Mouse (Mus musculus): Measurements from ENCODE around the gene Rnf114. TPM values are rescaled to one million over a fixed set of nuclear protein-coding genes. Genes with fewer than 3 reads are reported as not detected.

The Rnf114 gene
- polyA plus RNA-seq, 1 experiment from 2014 or later, result 67.1 TPM

- no peak overlapping the region for H3K27ac ChIP-seq (replicated peaks in 1 of 2; ENCODE audit: control insufficient read depth in 1 of 2, insufficient read depth in 1 of 2, low read depth in 2 of 2, low read length in 2 of 2)
- peaks cover 0 to 17% of the 10 kb centered on the region in 2 experiments; a peak in 3 of 4 replicates for H3K4me1 ChIP-seq (ENCODE audit: control insufficient read depth in 2 of 2, insufficient read depth in 2 of 2, low read length in 2 of 2)
- H3K4me3 ChIP-seq (ENCODE audit: control insufficient read depth in 1 of 2, insufficient read depth in 1 of 2, low read depth in 1 of 2, low read length in 2 of 2), result no peak overlapping the region
- H3K9me3 ChIP-seq (ENCODE audit: control insufficient read depth, low read length), result no peaks in the 10 kb centered on the region
- 90% methylated on average over 11 of the region's 11 CpGs for WGBS
- no peak overlapping the region for H3K9ac ChIP-seq (ENCODE audit: low read length)
- no peaks in the 10 kb centered on the region for H3K27me3 ChIP-seq (ENCODE audit: control insufficient read depth, insufficient read depth, low read length)
- peaks cover 45% of the 10 kb centered on the region for H3K36me3 ChIP-seq (ENCODE audit: control insufficient read depth, insufficient read depth, low read length)
- no peak overlapping the region for H3K4me2 ChIP-seq (ENCODE audit: low read length)
- ATAC-seq (ENCODE audit: insufficient number of reproducible peaks, insufficient read depth, low FRiP score, low read depth), result no peak
These were observed 7.5 kb upstream of the Rnf114 start for GRCm38 (mm10) chr2:167484932-167485331.

GRCm38 (mm10) chr2:167485501-167486377, 6.7 kb upstream of the Rnf114 start:
- Histone ChIP-seq H3K36me3 (ENCODE audit: control insufficient read depth, insufficient read depth, low read length) (peaks cover 40% of the 10 kb centered on the region), H3K9ac (ENCODE audit: low read length) (no peak overlapping the region), H3K27ac (replicated peaks in 1 of 2; ENCODE audit: control insufficient read depth in 1 of 2, insufficient read depth in 1 of 2, low read depth in 2 of 2, low read length in 2 of 2) (no peak overlapping the region), H3K9me3 (ENCODE audit: control insufficient read depth, low read length) (no peaks in the 10 kb centered on the region), H3K27me3 (ENCODE audit: control insufficient read depth, insufficient read depth, low read length) (no peaks in the 10 kb centered on the region), H3K4me1 (ENCODE audit: control insufficient read depth in 2 of 2, insufficient read depth in 2 of 2, low read length in 2 of 2) (peaks cover 0 to 18% of the 10 kb centered on the region in 2 experiments; a peak in 3 of 4 replicates), H3K4me3 (ENCODE audit: control insufficient read depth in 1 of 2, insufficient read depth in 1 of 2, low read depth in 1 of 2, low read length in 2 of 2) (no peak overlapping the region), H3K4me2 (ENCODE audit: low read length) (no peak overlapping the region)
- ATAC-seq (ENCODE audit: insufficient number of reproducible peaks, insufficient read depth, low FRiP score, low read depth), result no peak
- WGBS, result 80% methylated on average over 7 of the region's 7 CpGs

GRCm38 (mm10) chr2:167486573-167486972, 5.9 kb upstream of the Rnf114 start:
- H3K4me2 ChIP-seq (ENCODE audit: low read length), result no peak overlapping the region
- ATAC-seq (ENCODE audit: insufficient number of reproducible peaks, insufficient read depth, low FRiP score, low read depth), result no peak
- H3K27me3 ChIP-seq (ENCODE audit: control insufficient read depth, insufficient read depth, low read length), result no peaks in the 10 kb centered on the region
- H3K4me3 ChIP-seq (ENCODE audit: control insufficient read depth in 1 of 2, insufficient read depth in 1 of 2, low read depth in 1 of 2, low read length in 2 of 2), result no peak overlapping the region
- H3K27ac ChIP-seq (replicated peaks in 1 of 2; ENCODE audit: control insufficient read depth in 1 of 2, insufficient read depth in 1 of 2, low read depth in 2 of 2, low read length in 2 of 2), result no peak overlapping the region
- no peaks in the 10 kb centered on the region for H3K9me3 ChIP-seq (ENCODE audit: control insufficient read depth, low read length)
- 91% methylated on average over 4 of the region's 4 CpGs for WGBS
- peaks cover 5 to 27% of the 10 kb centered on the region in 2 experiments for H3K4me1 ChIP-seq (ENCODE audit: control insufficient read depth in 2 of 2, insufficient read depth in 2 of 2, low read length in 2 of 2)
- no peak overlapping the region for H3K9ac ChIP-seq (ENCODE audit: low read length)
- H3K36me3 ChIP-seq (ENCODE audit: control insufficient read depth, insufficient read depth, low read length), result peaks cover 36% of the 10 kb centered on the region

- Histone ChIP-seq H3K27ac (replicated peaks in 1 of 2; ENCODE audit: control insufficient read depth in 1 of 2, insufficient read depth in 1 of 2, low read depth in 2 of 2, low read length in 2 of 2) (no peak overlapping the region), H3K36me3 (ENCODE audit: control insufficient read depth, insufficient read depth, low read length) (peaks cover 32% of the 10 kb centered on the region), H3K4me3 (ENCODE audit: control insufficient read depth in 1 of 2, insufficient read depth in 1 of 2, low read depth in 1 of 2, low read length in 2 of 2) (no peak overlapping the region), H3K4me1 (ENCODE audit: control insufficient read depth in 2 of 2, insufficient read depth in 2 of 2, low read length in 2 of 2) (peaks cover 9 to 31% of the 10 kb centered on the region in 2 experiments), H3K27me3 (ENCODE audit: control insufficient read depth, insufficient read depth, low read length) (no peaks in the 10 kb centered on the region), H3K9me3 (ENCODE audit: control insufficient read depth, low read length) (no peaks in the 10 kb centered on the region), H3K9ac (ENCODE audit: low read length) (no peak overlapping the region), H3K4me2 (ENCODE audit: low read length) (no peak overlapping the region)
- no peak for ATAC-seq (ENCODE audit: insufficient number of reproducible peaks, insufficient read depth, low FRiP score, low read depth)
- 92% methylated on average over 6 of the region's 6 CpGs for WGBS
These were observed 4.9 kb upstream of the Rnf114 start for GRCm38 (mm10) chr2:167487551-167487950.

GRCm38 (mm10) chr2:167487994-167488393, 4.5 kb upstream of the Rnf114 start:
- no peak for ATAC-seq (ENCODE audit: insufficient number of reproducible peaks, insufficient read depth, low FRiP score, low read depth)
- Histone ChIP-seq H3K4me2 (ENCODE audit: low read length) (no peak overlapping the region), H3K27ac (replicated peaks in 1 of 2; ENCODE audit: control insufficient read depth in 1 of 2, insufficient read depth in 1 of 2, low read depth in 2 of 2, low read length in 2 of 2) (no peak overlapping the region; a peak in 1 of 4 replicates), H3K36me3 (ENCODE audit: control insufficient read depth, insufficient read depth, low read length) (peaks cover 27% of the 10 kb centered on the region), H3K9ac (ENCODE audit: low read length) (no peak overlapping the region), H3K4me3 (ENCODE audit: control insufficient read depth in 1 of 2, insufficient read depth in 1 of 2, low read depth in 1 of 2, low read length in 2 of 2) (no peak overlapping the region), H3K27me3 (ENCODE audit: control insufficient read depth, insufficient read depth, low read length) (no peaks in the 10 kb centered on the region), H3K9me3 (ENCODE audit: control insufficient read depth, low read length) (no peaks in the 10 kb centered on the region), H3K4me1 (ENCODE audit: control insufficient read depth in 2 of 2, insufficient read depth in 2 of 2, low read length in 2 of 2) (peaks cover 9 to 31% of the 10 kb centered on the region in 2 experiments)
- whole genome bisulfite sequencing, result 68% methylated on average over 6 of the region's 6 CpGs

- Histone ChIP-seq H3K36me3 (ENCODE audit: control insufficient read depth, insufficient read depth, low read length) (peaks cover 5% of the 10 kb centered on the region; the same call in 1 of the 2 replicates), H3K27me3 (ENCODE audit: control insufficient read depth, insufficient read depth, low read length) (no peaks in the 10 kb centered on the region), H3K4me1 (ENCODE audit: control insufficient read depth in 2 of 2, insufficient read depth in 2 of 2, low read length in 2 of 2) (peaks cover 11 to 32% of the 10 kb centered on the region in 2 experiments), H3K4me3 (ENCODE audit: control insufficient read depth in 1 of 2, insufficient read depth in 1 of 2, low read depth in 1 of 2, low read length in 2 of 2) (no peak overlapping the region), H3K9ac (ENCODE audit: low read length) (peak overlapping the region; percentile 98), H3K4me2 (ENCODE audit: low read length) (peak overlapping the region; percentile 93), H3K9me3 (ENCODE audit: control insufficient read depth, low read length) (no peaks in the 10 kb centered on the region), H3K27ac (replicated peaks in 1 of 2; ENCODE audit: control insufficient read depth in 1 of 2, insufficient read depth in 1 of 2, low read depth in 2 of 2, low read length in 2 of 2) (no peak overlapping the region)
- WGBS, result 81% methylated on average over 4 of the region's 4 CpGs
- no peak for ATAC-seq (ENCODE audit: insufficient number of reproducible peaks, insufficient read depth, low FRiP score, low read depth)
These were observed 1.5 kb upstream of the Rnf114 start for GRCm38 (mm10) chr2:167490813-167491525.

- Histone ChIP-seq H3K4me3 (ENCODE audit: control insufficient read depth in 1 of 2, insufficient read depth in 1 of 2, low read depth in 1 of 2, low read length in 2 of 2) (peak within 1 kb of the TSS; percentile 71 to 100), H3K9me3 (ENCODE audit: control insufficient read depth, low read length) (no peaks in the 10 kb centered on the region), H3K4me1 (ENCODE audit: control insufficient read depth in 2 of 2, insufficient read depth in 2 of 2, low read length in 2 of 2) (peaks cover 11 to 27% of the 10 kb centered on the region in 2 experiments), H3K27ac (replicated peaks in 1 of 2; ENCODE audit: control insufficient read depth in 1 of 2, insufficient read depth in 1 of 2, low read depth in 2 of 2, low read length in 2 of 2) (peak within 1 kb of the TSS; percentile 91 to 92), H3K27me3 (ENCODE audit: control insufficient read depth, insufficient read depth, low read length) (no peaks in the 10 kb centered on the region), H3K9ac (ENCODE audit: low read length) (peak within 1 kb of the TSS; percentile 98), H3K36me3 (ENCODE audit: control insufficient read depth, insufficient read depth, low read length) (0 out of 2 replicates have a peak, but pooled peaks cover 2% of the 10 kb centered on the region), H3K4me2 (ENCODE audit: low read length) (peak within 1 kb of the TSS; percentile 93)
- ATAC-seq (ENCODE audit: insufficient number of reproducible peaks, insufficient read depth, low FRiP score, low read depth), result peak; percentile 80
- WGBS, result 2% methylated on average over 63 of the region's 63 CpGs
These were observed 530 bp downstream of the Rnf114 start, which contains the start of gene Spata2 for GRCm38 (mm10) chr2:167492713-167493636. Gene Spata2 (minus strand): TSS chr2:167492887.
